Mouse (Mus musculus): ENCODE measurements around the gene Sele. TPM values are rescaled to one million over a fixed set of nuclear protein-coding genes. Genes with fewer than 3 reads are reported as not detected.
"Not testable (repeated sequence)": the region's sequence is repeated elsewhere in the genome, so short reads cannot be mapped to it uniquely, and the experiment has no call there.

The Sele gene
- 1 to 10 TPM; 1.6 to 1.7 TPM for total RNA-seq (2021)
- long read RNA-seq, experiment 1, partial matches to known transcripts: 0 of 1 reads
- long read RNA-seq, experiment 1, other reads (novel, unspliced or antisense): 1 of 1 reads
- long read RNA-seq, experiment 2, partial matches to known transcripts: 0 of 2 reads
- long read RNA-seq, experiment 2, other reads (novel, unspliced or antisense): 2 of 2 reads

DNA sequence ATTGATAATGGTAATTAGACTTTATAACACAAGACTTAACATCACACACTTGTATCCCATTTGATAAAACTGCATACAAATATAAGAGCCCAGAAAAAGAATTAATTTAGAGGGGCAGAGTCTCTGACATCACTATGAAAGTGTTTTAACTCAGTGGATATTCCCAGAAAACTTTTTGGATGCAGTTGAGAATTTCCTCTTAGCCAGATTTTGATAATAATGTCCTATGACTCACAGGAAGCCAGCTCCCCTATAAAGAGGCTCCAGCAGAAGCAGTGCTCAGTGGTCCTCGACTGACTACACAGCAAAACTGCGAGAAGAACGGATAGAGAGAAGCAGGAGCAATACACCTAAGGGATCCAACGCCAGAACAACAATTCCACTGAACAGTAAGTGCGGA, at the start of gene Sele:
Gene Sele (plus strand): TSS at position 301 of the 400 bp plus-strand sequence.
- no peak for DNase-seq

- no peak for DNase-seq
Observed at GRCm38 (mm10) chr1:164001831-164002452, 46.1 kb upstream of the Sele start.

DNA sequence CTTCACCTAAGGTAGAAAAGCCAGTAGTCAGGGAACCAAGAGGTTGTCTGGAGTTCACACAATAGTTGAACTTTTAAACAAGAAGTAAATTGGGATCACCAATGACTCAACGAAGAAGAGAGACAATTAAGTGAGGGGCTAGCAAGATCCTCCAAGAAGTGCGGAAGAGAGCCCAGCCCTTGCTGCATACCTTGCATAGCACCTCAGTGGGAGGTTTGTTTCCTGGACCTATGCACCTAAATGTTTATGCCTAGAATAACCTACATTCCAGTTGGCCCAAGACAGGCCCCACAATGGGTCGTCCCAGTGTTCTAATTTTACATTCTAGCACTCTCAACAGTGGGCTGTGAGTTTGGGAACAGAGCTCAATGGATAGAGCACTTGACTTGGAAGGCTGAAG, 43.7 kb upstream of the Sele start:
- no peak for DNase-seq

GRCm38 (mm10) chr1:164009235-164009634, 38.8 kb upstream of the Sele start:
- DNase-seq: peak; percentile 50

- DNase-seq: no peak
Observed at GRCm38 (mm10) chr1:164014616-164015015, 33.4 kb upstream of the Sele start.

DNA sequence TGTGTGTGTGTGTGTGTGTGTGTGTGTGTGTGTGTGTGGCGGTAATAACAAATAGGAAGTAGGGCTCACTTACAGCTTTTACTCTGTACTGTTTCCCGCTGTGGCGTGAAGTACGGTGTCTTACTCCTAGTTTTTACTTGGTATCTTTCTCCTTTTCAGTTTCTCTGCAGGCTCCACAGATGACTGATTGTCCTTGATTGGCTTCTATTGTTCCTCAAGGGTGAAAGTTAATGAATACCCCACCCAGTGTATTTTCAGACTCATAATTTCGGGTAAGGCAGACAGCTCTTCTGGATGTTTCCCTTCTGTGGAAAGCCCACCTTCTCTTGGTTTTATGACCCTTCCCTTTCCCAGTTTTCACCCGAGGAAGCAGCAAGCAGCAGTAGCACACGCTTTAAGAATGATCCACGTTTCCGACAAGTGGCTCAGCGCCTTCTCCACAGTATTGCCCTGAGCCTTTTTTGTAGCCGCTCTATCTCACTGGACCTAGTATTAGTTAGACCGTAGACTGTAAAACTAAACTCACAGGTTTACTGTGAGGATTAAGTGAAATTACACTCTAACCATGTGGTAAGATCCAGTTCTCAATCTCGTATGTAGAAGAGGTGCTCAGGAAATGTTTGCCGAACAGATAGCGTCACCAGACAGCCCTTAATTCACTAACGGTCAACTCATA, 29.7 kb upstream of the Sele start:
- DNase-seq: no peak

DNA sequence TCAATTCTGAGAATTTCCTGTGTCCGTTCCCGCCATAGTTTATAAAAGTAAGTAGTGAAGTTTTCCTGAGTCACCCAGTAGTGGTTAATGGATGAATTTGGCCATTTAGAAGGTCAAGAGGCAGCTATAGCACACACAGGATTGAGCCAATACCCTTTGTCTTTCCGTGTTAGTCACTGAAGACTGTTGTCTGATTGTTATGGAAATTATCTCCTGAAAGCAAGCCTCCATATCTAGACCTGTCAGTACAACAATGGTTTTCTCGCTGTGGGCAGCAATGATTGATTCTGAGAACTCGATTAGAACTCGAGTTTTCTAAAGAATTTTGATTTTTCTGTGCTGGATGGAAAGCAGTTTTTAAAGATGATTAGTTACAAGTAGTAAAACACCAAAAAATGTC, 28.2 kb upstream of the Sele start:
- DNase-seq: no peak

DNA sequence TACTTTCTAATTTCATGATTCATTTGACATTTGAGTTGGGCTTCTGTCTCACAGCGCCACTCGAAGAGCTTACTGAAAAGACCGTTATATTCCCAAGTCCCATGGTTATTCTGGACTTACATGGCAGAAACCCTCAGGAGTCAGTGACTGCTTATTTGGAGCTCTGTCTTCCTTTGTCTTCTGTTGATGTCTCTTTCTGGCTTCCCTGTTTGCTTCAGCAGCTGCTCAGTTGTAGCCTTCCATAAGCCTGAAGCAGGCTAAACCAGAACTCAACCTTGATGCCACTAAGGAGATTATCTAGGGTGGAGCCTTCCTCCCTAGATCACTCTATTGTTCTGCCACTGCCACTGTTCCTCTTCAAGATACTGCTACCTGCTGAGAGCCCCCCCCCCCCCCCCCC, 27.3 kb upstream of the Sele start:
- not testable (repeated sequence) for DNase-seq

DNA sequence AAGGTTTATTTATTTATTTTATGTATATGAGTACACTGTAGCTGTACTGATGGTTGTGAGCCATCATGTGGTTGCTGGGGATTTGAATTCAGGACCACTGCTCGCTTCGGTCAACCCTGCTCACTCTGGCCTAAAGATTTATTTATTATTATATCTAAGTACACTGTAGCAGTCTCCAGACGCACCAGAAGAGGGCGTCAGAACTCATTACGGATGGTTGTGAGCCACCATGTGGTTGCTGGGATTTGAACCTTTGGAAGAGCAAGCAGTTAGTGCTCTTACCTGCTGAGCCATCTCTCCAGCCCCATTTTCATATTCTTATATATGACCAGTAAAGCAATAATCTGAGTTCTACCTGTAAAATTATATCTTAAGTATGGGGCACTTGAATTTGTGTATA, 25.9 kb upstream of the Sele start:
- not testable (repeated sequence) for DNase-seq

GRCm38 (mm10) chr1:164025685-164026084, 22.3 kb upstream of the Sele start:
- DNase-seq: no peak

DNA sequence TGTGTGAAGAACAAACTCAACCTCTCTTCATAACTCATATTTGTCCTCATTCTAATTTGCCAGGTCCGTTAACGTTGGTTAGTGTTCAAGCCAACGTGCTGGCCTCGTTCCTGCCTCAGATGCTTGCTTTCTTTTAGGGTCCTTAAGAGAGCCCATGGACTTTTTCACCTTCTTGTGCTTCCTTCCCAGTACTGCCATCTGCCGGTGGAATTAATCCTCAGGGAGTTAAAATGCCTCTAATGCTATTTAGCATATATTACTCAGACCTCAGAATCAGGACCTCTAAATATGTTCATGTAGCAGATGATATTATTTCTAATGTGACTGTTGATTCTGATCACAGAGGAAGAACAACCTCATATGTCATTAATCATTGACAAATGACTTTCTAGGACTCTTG, 20.6 kb upstream of the Sele start:
- no peak for DNase-seq

GRCm38 (mm10) chr1:164040385-164041135, 7.5 kb upstream of the Sele start:
- no peak for DNase-seq

- no peak for DNase-seq
Observed at GRCm38 (mm10) chr1:164043549-164043948, 4.5 kb upstream of the Sele start.

GRCm38 (mm10) chr1:164053561-164053960, 5.5 kb downstream of the Sele start:
- no peak for DNase-seq

GRCm38 (mm10) chr1:164054800-164055199, 6.8 kb downstream of the Sele start:
- no peak for DNase-seq

GRCm38 (mm10) chr1:164060071-164060470, 12.0 kb downstream of the Sele start:
- DNase-seq: no peak

GRCm38 (mm10) chr1:164061278-164061677, 13.2 kb downstream of the Sele start:
- DNase-seq: no peak

DNA sequence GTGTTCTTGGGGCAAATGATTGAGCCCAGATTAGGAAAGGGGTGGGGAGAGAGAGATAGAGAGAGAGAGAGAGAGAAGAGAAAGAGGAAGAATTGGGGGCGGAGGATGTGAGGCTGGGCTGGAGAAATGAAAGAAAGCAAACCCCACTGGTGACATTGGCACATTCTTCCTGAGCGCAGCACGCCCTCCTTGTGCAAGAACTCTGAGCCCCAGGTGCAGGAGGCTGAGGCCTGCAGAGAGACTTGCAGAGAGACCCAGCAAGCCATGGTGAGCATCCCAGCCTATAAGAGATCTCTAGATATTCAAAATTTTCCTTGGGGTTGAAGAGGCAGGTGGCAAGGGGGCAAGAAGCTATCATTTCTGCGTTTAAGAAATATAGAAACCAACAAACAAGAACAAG, 13.9 kb downstream of the Sele start, which contains the start of gene Sell:
Gene Sell (plus strand): TSS at position 58 of the 400 bp plus-strand sequence.
- DNase-seq: no peak

DNA sequence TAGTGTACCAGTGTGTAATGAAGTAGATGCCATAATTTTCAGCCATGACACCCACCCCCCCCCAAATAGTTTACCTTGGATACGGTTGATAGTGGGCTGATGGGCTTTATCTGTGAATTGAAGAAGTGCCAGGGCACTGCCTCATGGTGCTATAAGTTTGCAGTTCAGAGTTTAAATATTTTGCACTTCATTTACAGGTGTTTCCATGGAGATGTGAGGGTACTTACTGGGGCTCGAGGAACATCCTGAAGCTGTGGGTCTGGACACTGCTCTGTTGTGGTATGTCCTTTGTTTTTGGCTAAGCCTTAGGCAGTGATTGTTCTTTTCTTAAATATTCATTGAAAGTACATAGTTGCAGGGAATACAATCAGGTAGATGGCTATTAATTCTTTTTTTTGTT, 14.8 kb downstream of the Sele start:
- DNase-seq: no peak

DNA sequence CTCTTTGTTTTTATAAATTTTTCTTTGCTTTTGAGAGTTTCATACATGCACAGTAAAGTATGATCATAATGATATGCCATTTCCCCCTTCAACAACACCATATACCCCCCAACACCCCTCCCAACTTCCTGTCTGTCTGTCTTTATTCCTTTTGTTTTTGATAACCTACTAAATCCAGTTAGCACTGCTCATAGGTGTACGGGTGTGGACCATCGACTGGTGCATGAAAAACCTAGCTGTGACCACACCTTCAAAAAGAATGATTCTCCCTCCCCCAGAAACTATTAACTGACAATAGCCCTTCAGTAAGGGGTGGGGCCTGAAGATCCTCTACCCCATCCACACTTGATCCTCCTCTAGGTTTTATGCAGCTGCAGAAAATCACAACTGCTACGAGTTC, 15.7 kb downstream of the Sele start:
- no peak for DNase-seq

DNA sequence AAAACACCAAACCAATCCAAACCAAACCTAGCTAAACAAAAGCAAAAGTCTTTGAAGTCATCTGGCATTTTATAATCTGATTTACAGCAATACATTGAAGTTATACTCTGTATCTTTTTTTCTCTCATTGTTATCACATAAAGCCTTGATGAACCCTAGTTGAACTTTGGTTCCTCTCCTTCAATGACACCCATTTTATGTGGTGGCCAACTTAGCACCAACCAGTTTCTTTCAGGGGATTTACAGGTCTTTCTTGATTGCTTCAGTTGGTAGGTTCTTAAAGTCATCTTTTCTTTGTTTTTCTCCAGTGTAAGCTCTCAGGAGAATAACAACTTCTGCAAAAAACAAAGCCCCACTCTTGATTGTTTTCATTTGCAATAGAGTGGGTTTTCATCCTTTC, 21.2 kb downstream of the Sele start:
- DNase-seq: no peak

- DNase-seq: no peak
Observed at GRCm38 (mm10) chr1:164070461-164070860, 22.4 kb downstream of the Sele start.

- DNase-seq: no peak
Observed at GRCm38 (mm10) chr1:164071111-164071510, 23.1 kb downstream of the Sele start.

Data from adrenal gland, postnatal 10 days (tissue).